Mouse (Mus musculus): ENCODE measurements around the gene Xkr8. TPM values are rescaled to one million over a fixed set of nuclear protein-coding genes. Genes with fewer than 3 reads are reported as not detected.

The Xkr8 gene
- polyA plus RNA-seq, 1 experiment from 2014 or later: 7.8 TPM

- Histone ChIP-seq H3K27ac (ENCODE audit: low read depth) (no peak overlapping the region), H3K9ac (ENCODE audit: low read length) (peak overlapping the region; percentile 53), H3K9me3 (ENCODE audit: control insufficient read depth, low read length) (no peaks in the 10 kb centered on the region), H3K27me3 (replicated peaks; ENCODE audit: control insufficient read depth, insufficient read depth, low read length) (no peaks in the 10 kb centered on the region), H3K4me1 (replicated peaks; ENCODE audit: control insufficient read depth, insufficient read depth, low read length) (peaks cover 6% of the 10 kb centered on the region), H3K4me2 (ENCODE audit: low read length) (peak overlapping the region; percentile 72), H3K36me3 (ENCODE audit: control insufficient read depth, insufficient read depth, low read length) (peaks cover 8% of the 10 kb centered on the region; the same call in 1 of the 2 replicates), H3K4me3 (ENCODE audit: low read depth, low read length) (peak overlapping the region; percentile 55)
- DNase-seq (ENCODE audit: low spot score) (no peak), ATAC-seq (replicated peaks; ENCODE audit: low FRiP score, low TSS enrichment, low read depth) (no peak)
- WGBS: 53% methylated on average over 12 of the region's 12 CpGs
Measured at GRCm38 (mm10) chr4:132731616-132732015, 730 bp downstream of the Xkr8 start.

GRCm38 (mm10) chr4:132728233-132728632, 4.1 kb downstream of the Xkr8 start:
- H3K9me3 ChIP-seq (ENCODE audit: control insufficient read depth, low read length): no peaks in the 10 kb centered on the region
- no peaks in the 10 kb centered on the region for H3K27me3 ChIP-seq (replicated peaks; ENCODE audit: control insufficient read depth, insufficient read depth, low read length)
- no peak for DNase-seq (ENCODE audit: low spot score)
- 87% methylated on average over 8 of the region's 8 CpGs for WGBS
- no peak overlapping the region for H3K4me2 ChIP-seq (ENCODE audit: low read length)
- H3K27ac ChIP-seq (ENCODE audit: low read depth): no peak overlapping the region
- peaks cover 6% of the 10 kb centered on the region for H3K4me1 ChIP-seq (replicated peaks; ENCODE audit: control insufficient read depth, insufficient read depth, low read length)
- no peak overlapping the region for H3K4me3 ChIP-seq (ENCODE audit: low read depth, low read length)
- H3K9ac ChIP-seq (ENCODE audit: low read length): no peak overlapping the region
- peaks cover 14% of the 10 kb centered on the region for H3K36me3 ChIP-seq (ENCODE audit: control insufficient read depth, insufficient read depth, low read length)
- no peak for ATAC-seq (replicated peaks; ENCODE audit: low FRiP score, low TSS enrichment, low read depth)

- no peak overlapping the region for H3K9ac ChIP-seq (ENCODE audit: low read length)
- H3K4me3 ChIP-seq (ENCODE audit: low read depth, low read length): no peak overlapping the region
- WGBS: 94% methylated on average over 1 of the region's 1 CpGs
- no peak overlapping the region for H3K4me2 ChIP-seq (ENCODE audit: low read length)
- ATAC-seq (replicated peaks; ENCODE audit: low FRiP score, low TSS enrichment, low read depth): no peak
- H3K27me3 ChIP-seq (replicated peaks; ENCODE audit: control insufficient read depth, insufficient read depth, low read length): no peaks in the 10 kb centered on the region
- H3K27ac ChIP-seq (ENCODE audit: low read depth): no peak overlapping the region
- H3K9me3 ChIP-seq (ENCODE audit: control insufficient read depth, low read length): no peaks in the 10 kb centered on the region
- peaks cover 68% of the 10 kb centered on the region for H3K36me3 ChIP-seq (ENCODE audit: control insufficient read depth, insufficient read depth, low read length)
- DNase-seq (ENCODE audit: low spot score): no peak
- H3K4me1 ChIP-seq (replicated peaks; ENCODE audit: control insufficient read depth, insufficient read depth, low read length): no peaks in the 10 kb centered on the region
Measured at GRCm38 (mm10) chr4:132718251-132718650, 14.1 kb downstream of the Xkr8 start.

- Histone ChIP-seq H3K4me2 (ENCODE audit: low read length) (no peak overlapping the region), H3K27ac (ENCODE audit: low read depth) (no peak overlapping the region), H3K9me3 (ENCODE audit: control insufficient read depth, low read length) (no peaks in the 10 kb centered on the region), H3K9ac (ENCODE audit: low read length) (no peak overlapping the region), H3K27me3 (replicated peaks; ENCODE audit: control insufficient read depth, insufficient read depth, low read length) (no peaks in the 10 kb centered on the region), H3K4me3 (ENCODE audit: low read depth, low read length) (no peak overlapping the region), H3K36me3 (ENCODE audit: control insufficient read depth, insufficient read depth, low read length) (peaks cover 64% of the 10 kb centered on the region), H3K4me1 (replicated peaks; ENCODE audit: control insufficient read depth, insufficient read depth, low read length) (no peaks in the 10 kb centered on the region)
- no peak for ATAC-seq (replicated peaks; ENCODE audit: low FRiP score, low TSS enrichment, low read depth)
- 96% methylated on average over 7 of the region's 7 CpGs for WGBS
- no peak for DNase-seq (ENCODE audit: low spot score)
Measured at GRCm38 (mm10) chr4:132713181-132713580, 19.2 kb downstream of the Xkr8 start.

GRCm38 (mm10) chr4:132706885-132707284, 25.5 kb downstream of the Xkr8 start:
- Histone ChIP-seq H3K27ac (ENCODE audit: low read depth) (no peak overlapping the region), H3K27me3 (replicated peaks; ENCODE audit: control insufficient read depth, insufficient read depth, low read length) (no peaks in the 10 kb centered on the region), H3K4me1 (replicated peaks; ENCODE audit: control insufficient read depth, insufficient read depth, low read length) (no peaks in the 10 kb centered on the region), H3K4me3 (ENCODE audit: low read depth, low read length) (no peak overlapping the region), H3K9me3 (ENCODE audit: control insufficient read depth, low read length) (no peaks in the 10 kb centered on the region), H3K36me3 (ENCODE audit: control insufficient read depth, insufficient read depth, low read length) (peaks cover 89% of the 10 kb centered on the region), H3K4me2 (ENCODE audit: low read length) (no peak overlapping the region), H3K9ac (ENCODE audit: low read length) (no peak overlapping the region)
- 95% methylated on average over 8 of the region's 8 CpGs for WGBS
- ATAC-seq (replicated peaks; ENCODE audit: low FRiP score, low TSS enrichment, low read depth) (no peak), DNase-seq (ENCODE audit: low spot score) (no peak)

GRCm38 (mm10) chr4:132702076-132702475, 30.3 kb downstream of the Xkr8 start:
- no peaks in the 10 kb centered on the region for H3K27me3 ChIP-seq (replicated peaks; ENCODE audit: control insufficient read depth, insufficient read depth, low read length)
- H3K4me2 ChIP-seq (ENCODE audit: low read length): no peak overlapping the region
- 98% methylated on average over 5 of the region's 5 CpGs for WGBS
- ATAC-seq (replicated peaks; ENCODE audit: low FRiP score, low TSS enrichment, low read depth) (no peak), DNase-seq (ENCODE audit: low spot score) (no peak)
- no peaks in the 10 kb centered on the region for H3K9me3 ChIP-seq (ENCODE audit: control insufficient read depth, low read length)
- no peak overlapping the region for H3K27ac ChIP-seq (ENCODE audit: low read depth)
- no peaks in the 10 kb centered on the region for H3K4me1 ChIP-seq (replicated peaks; ENCODE audit: control insufficient read depth, insufficient read depth, low read length)
- no peak overlapping the region for H3K9ac ChIP-seq (ENCODE audit: low read length)
- no peak overlapping the region for H3K4me3 ChIP-seq (ENCODE audit: low read depth, low read length)
- H3K36me3 ChIP-seq (ENCODE audit: control insufficient read depth, insufficient read depth, low read length): peaks cover 94% of the 10 kb centered on the region

GRCm38 (mm10) chr4:132693366-132693765, 39.0 kb downstream of the Xkr8 start:
- no peaks in the 10 kb centered on the region for H3K27me3 ChIP-seq (replicated peaks; ENCODE audit: control insufficient read depth, insufficient read depth, low read length)
- peaks cover 53% of the 10 kb centered on the region for H3K36me3 ChIP-seq (ENCODE audit: control insufficient read depth, insufficient read depth, low read length)
- DNase-seq (ENCODE audit: low spot score): no peak
- WGBS: 86% methylated on average over 3 of the region's 3 CpGs
- ATAC-seq (replicated peaks; ENCODE audit: low FRiP score, low TSS enrichment, low read depth): no peak
- no peaks in the 10 kb centered on the region for H3K9me3 ChIP-seq (ENCODE audit: control insufficient read depth, low read length)
- H3K4me2 ChIP-seq (ENCODE audit: low read length): no peak overlapping the region
- H3K9ac ChIP-seq (ENCODE audit: low read length): no peak overlapping the region
- no peak overlapping the region for H3K27ac ChIP-seq (ENCODE audit: low read depth)
- no peak overlapping the region for H3K4me3 ChIP-seq (ENCODE audit: low read depth, low read length)
- H3K4me1 ChIP-seq (replicated peaks; ENCODE audit: control insufficient read depth, insufficient read depth, low read length): no peaks in the 10 kb centered on the region

- no peak for DNase-seq (ENCODE audit: low spot score)
- WGBS: 81% methylated on average over 2 of the region's 2 CpGs
- peaks cover 45% of the 10 kb centered on the region for H3K36me3 ChIP-seq (ENCODE audit: control insufficient read depth, insufficient read depth, low read length)
Measured at GRCm38 (mm10) chr4:132689634-132690033, 42.7 kb downstream of the Xkr8 start.

GRCm38 (mm10) chr4:132676771-132677539, 55.4 kb downstream of the Xkr8 start:
- no peak overlapping the region for H3K27ac ChIP-seq (ENCODE audit: low read depth)
- H3K27me3 ChIP-seq (replicated peaks; ENCODE audit: control insufficient read depth, insufficient read depth, low read length): no peaks in the 10 kb centered on the region
- H3K9ac ChIP-seq (ENCODE audit: low read length): no peak overlapping the region
- H3K4me2 ChIP-seq (ENCODE audit: low read length): no peak overlapping the region
- H3K4me1 ChIP-seq (replicated peaks; ENCODE audit: control insufficient read depth, insufficient read depth, low read length): no peaks in the 10 kb centered on the region
- ATAC-seq (replicated peaks; ENCODE audit: low FRiP score, low TSS enrichment, low read depth): no peak
- no peaks in the 10 kb centered on the region for H3K9me3 ChIP-seq (ENCODE audit: control insufficient read depth, low read length)
- 77% methylated on average over 7 of the region's 7 CpGs for WGBS
- peaks cover 45% of the 10 kb centered on the region for H3K36me3 ChIP-seq (ENCODE audit: control insufficient read depth, insufficient read depth, low read length)
- H3K4me3 ChIP-seq (ENCODE audit: low read depth, low read length): no peak overlapping the region
- no peak for DNase-seq (ENCODE audit: low spot score)

More at GRCm38 (mm10) chr4:132689634-132690033, 42.7 kb downstream of the Xkr8 start:
- H3K9me3 ChIP-seq (ENCODE audit: control insufficient read depth, low read length): no peaks in the 10 kb centered on the region
- H3K9ac ChIP-seq (ENCODE audit: low read length): no peak overlapping the region
- no peak for ATAC-seq (replicated peaks; ENCODE audit: low FRiP score, low TSS enrichment, low read depth)
- no peak overlapping the region for H3K4me2 ChIP-seq (ENCODE audit: low read length)
- H3K27ac ChIP-seq (ENCODE audit: low read depth): no peak overlapping the region
- H3K4me1 ChIP-seq (replicated peaks; ENCODE audit: control insufficient read depth, insufficient read depth, low read length): no peaks in the 10 kb centered on the region
- no peak overlapping the region for H3K4me3 ChIP-seq (ENCODE audit: low read depth, low read length)
- H3K27me3 ChIP-seq (replicated peaks; ENCODE audit: control insufficient read depth, insufficient read depth, low read length): no peaks in the 10 kb centered on the region

All from intestine, embryonic 14.5 days (tissue).